Mouse (Mus musculus): Measurements from ENCODE around the gene Trpm1.

DNA sequence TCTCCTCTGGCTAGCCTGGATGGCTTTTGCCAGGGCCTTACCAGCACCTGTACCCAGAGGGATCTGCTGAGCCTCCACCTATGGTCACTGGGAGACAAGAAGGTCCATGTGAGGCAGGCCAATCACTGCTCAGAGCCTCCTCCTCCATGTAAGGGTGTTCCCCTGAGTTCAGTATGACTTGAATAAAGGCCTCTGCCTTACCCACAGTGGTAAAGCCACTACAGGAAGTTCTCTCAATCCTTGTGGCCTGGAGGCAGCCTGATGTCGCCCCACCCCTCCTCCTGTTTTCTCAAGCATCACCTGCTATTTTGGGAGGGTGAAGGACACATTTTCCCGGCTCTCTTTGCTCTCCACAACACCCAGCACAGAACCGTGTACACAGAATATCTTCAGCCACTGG lies 42.5 kb downstream of the Trpm1 start:
- TF ChIP-seq TAL1 (IDR thresholded peaks at IDR 0.05; ENCODE audit: low read length) (no peak), GATA1 (IDR thresholded peaks at IDR 0.05; ENCODE audit: low read length) (no peak)
